Mouse (Mus musculus) lung, embryonic 16.5 days (tissue): Measurements from ENCODE around the gene BC005537. TPM values are rescaled to one million over a fixed set of nuclear protein-coding genes. Genes with fewer than 3 reads are reported as not detected.

Source experiments
- ATAC-seq: fragments of 200-750 bp; cut with Nextera tagmentation; 2 replicates; pipeline ENCODE4 v1.8.0; 2017; ENCODE audit warnings: low read depth, mild to moderate bottlenecking, moderate library complexity
- H3K27ac ChIP-seq: fragments of 300-500 bp; sonication (generic); 2 replicates; pipeline ENCODE4 v1.5.1; 2014; ENCODE audit warnings: mild to moderate bottlenecking, control low read depth, low read length
- H3K27me3 ChIP-seq: fragments of 300-500 bp; sonication (generic); 2 replicates; pipeline ENCODE4 v1.6.1; 2014; ENCODE audit warnings: low read depth, low read length, mixed read lengths; ENCODE audit not compliant: control insufficient read depth, insufficient read depth
- H3K36me3 ChIP-seq: fragments of 300-500 bp; sonication (generic); 2 replicates; pipeline ENCODE4 v1.6.1; 2014; ENCODE audit warnings: low read length; ENCODE audit not compliant: control insufficient read depth, insufficient read depth
- H3K4me1 ChIP-seq: fragments of 300-500 bp; sonication (generic); replicated peaks from 2 replicates; pipeline ENCODE4 v1.6.1; 2014; ENCODE audit warnings: low read length, mixed read lengths; ENCODE audit not compliant: control insufficient read depth, insufficient read depth
- H3K4me2 ChIP-seq: fragments of 300-500 bp; sonication (generic); 2 replicates; pipeline ENCODE4 v1.6.1; 2014; ENCODE audit warnings: low read depth, low read length, control low read depth
- H3K4me3 ChIP-seq: fragments of 300-500 bp; sonication (generic); 2 replicates; pipeline ENCODE4 v1.5.1; 2014; ENCODE audit warnings: mild to moderate bottlenecking, low read length, control low read depth
- H3K9ac ChIP-seq: fragments of 300-500 bp; sonication (generic); 2 replicates; pipeline ENCODE4 v1.6.1; 2014; ENCODE audit warnings: low read length, control low read depth
- H3K9me3 ChIP-seq: fragments of 300-500 bp; sonication (generic); 2 replicates; pipeline ENCODE4 v1.6.1; 2016; ENCODE audit warnings: low read length; ENCODE audit not compliant: control insufficient read depth
- WGBS: fragments of 180-500 bp; shearing (Covaris S2); extraction: QIAGEN DNeasy Blood & Tissue Kit; methylation state at CpG from one replicate; pipeline ENCODE4 v1.1.7; 2014; 5-methylcytosine and 5-hydroxymethylcytosine counted together
- polyA plus RNA-seq: library from polyadenylated mRNA; unstranded; fragments of >200 nt; fragmentation: Nextera tagmentation; extraction: Ambion mirVana; gene quantifications from 2 replicates; pipeline ENCODE4 v1.2.1, GENCODE M21; 2015

Gene BC005537
- polyA plus RNA-seq, 1 experiment from 2014 or later: 12.7 TPM

- H3K9ac ChIP-seq: no peak overlapping the region
- H3K4me1 ChIP-seq: no peaks in the 10 kb centered on the region; the same call in 1 of the 2 replicates
- H3K36me3 ChIP-seq: no peaks in the 10 kb centered on the region
- 66% methylated on average over 9 of the region's 9 CpGs for WGBS
- H3K4me3 ChIP-seq: no peak overlapping the region
- no peaks in the 10 kb centered on the region for H3K9me3 ChIP-seq
- no peak overlapping the region for H3K27ac ChIP-seq
- no peaks in the 10 kb centered on the region for H3K27me3 ChIP-seq
- ATAC-seq: no peak
- no peak overlapping the region for H3K4me2 ChIP-seq
These were observed 8.9 kb upstream of the BC005537 start for GRCm38 (mm10) chr13:24792411-24793045.

- no peak for ATAC-seq
- Histone ChIP-seq H3K4me2 (no peak overlapping the region), H3K9me3 (no peaks in the 10 kb centered on the region), H3K4me1 (no peaks in the 10 kb centered on the region; the same call in 1 of the 2 replicates), H3K27ac (no peak overlapping the region), H3K4me3 (no peak overlapping the region), H3K27me3 (no peaks in the 10 kb centered on the region), H3K36me3 (no peaks in the 10 kb centered on the region), H3K9ac (no peak overlapping the region)
- 95% methylated on average over 4 of the region's 4 CpGs for WGBS
These were observed 2.8 kb upstream of the BC005537 start for GRCm38 (mm10) chr13:24798686-24799085.

- 63% methylated on average over 5 of the region's 5 CpGs for WGBS
- Histone ChIP-seq H3K4me2 (peak overlapping the region; percentile 89), H3K4me3 (peak overlapping the region; percentile 93), H3K4me1 (peaks cover 3% of the 10 kb centered on the region; the same call in 1 of the 2 replicates), H3K9ac (peak overlapping the region; percentile 77), H3K9me3 (no peaks in the 10 kb centered on the region), H3K27me3 (no peaks in the 10 kb centered on the region), H3K27ac (no peak overlapping the region), H3K36me3 (no peaks in the 10 kb centered on the region)
- ATAC-seq: no peak
These were observed 2.1 kb upstream of the BC005537 start for GRCm38 (mm10) chr13:24799378-24799777.

GRCm38 (mm10) chr13:24799925-24800673, 1.4 kb upstream of the BC005537 start:
- Histone ChIP-seq H3K27ac (peak overlapping the region; percentile 91), H3K36me3 (peaks cover 3% of the 10 kb centered on the region; the same call in 1 of the 2 replicates), H3K4me3 (peak overlapping the region; percentile 93), H3K9ac (peak overlapping the region; percentile 77), H3K27me3 (no peaks in the 10 kb centered on the region), H3K9me3 (no peaks in the 10 kb centered on the region), H3K4me2 (peak overlapping the region; percentile 89), H3K4me1 (peaks cover 6% of the 10 kb centered on the region)
- under 1% methylated on average over 31 of the region's 31 CpGs for WGBS
- peak; percentile 23 for ATAC-seq

GRCm38 (mm10) chr13:24800674-24801307, 666 bp upstream of the BC005537 start:
- Histone ChIP-seq H3K27ac (peak overlapping the region; percentile 100), H3K4me1 (peaks cover 6% of the 10 kb centered on the region), H3K4me2 (peak overlapping the region; percentile 89), H3K9me3 (no peaks in the 10 kb centered on the region), H3K9ac (peak overlapping the region; percentile 99), H3K27me3 (no peaks in the 10 kb centered on the region), H3K36me3 (peaks cover 7% of the 10 kb centered on the region), H3K4me3 (peak overlapping the region; percentile 93)
- under 1% methylated on average over 42 of the region's 42 CpGs for WGBS
- ATAC-seq: peak; percentile 98

GRCm38 (mm10) chr13:24802131-24802691, 754 bp downstream of the BC005537 start:
- H3K36me3 ChIP-seq: peaks cover 10% of the 10 kb centered on the region
- H3K4me2 ChIP-seq: peak overlapping the region; percentile 69
- no peaks in the 10 kb centered on the region for H3K9me3 ChIP-seq
- under 1% methylated on average over 26 of the region's 26 CpGs for WGBS
- peak overlapping the region; percentile 100 for H3K27ac ChIP-seq
- H3K4me1 ChIP-seq: peaks cover 6% of the 10 kb centered on the region
- H3K27me3 ChIP-seq: no peaks in the 10 kb centered on the region
- peak overlapping the region; percentile 93 for H3K4me3 ChIP-seq
- peak overlapping the region; percentile 99 for H3K9ac ChIP-seq
- no peak for ATAC-seq

GRCm38 (mm10) chr13:24803196-24803595, 1.7 kb downstream of the BC005537 start:
- Histone ChIP-seq H3K36me3 (peaks cover 18% of the 10 kb centered on the region), H3K9me3 (no peaks in the 10 kb centered on the region), H3K4me1 (peaks cover 6% of the 10 kb centered on the region), H3K9ac (peak overlapping the region; percentile 44; the same call in 1 of the 2 replicates), H3K4me3 (peak overlapping the region; percentile 93), H3K4me2 (peak overlapping the region; percentile 69), H3K27me3 (no peaks in the 10 kb centered on the region), H3K27ac (no peak overlapping the region)
- WGBS: 7% methylated on average over 2 of the region's 2 CpGs
- no peak for ATAC-seq

- Histone ChIP-seq H3K4me1 (peaks cover 6% of the 10 kb centered on the region), H3K27ac (no peak overlapping the region), H3K4me3 (no peak overlapping the region), H3K36me3 (peaks cover 41% of the 10 kb centered on the region), H3K4me2 (no peak overlapping the region), H3K9me3 (no peaks in the 10 kb centered on the region), H3K9ac (no peak overlapping the region), H3K27me3 (no peaks in the 10 kb centered on the region)
- ATAC-seq: no peak
These were observed 4.6 kb downstream of the BC005537 start for GRCm38 (mm10) chr13:24806079-24806478.

- peaks cover 42% of the 10 kb centered on the region for H3K36me3 ChIP-seq
- no peaks in the 10 kb centered on the region for H3K4me1 ChIP-seq
- no peaks in the 10 kb centered on the region for H3K9me3 ChIP-seq
- no peaks in the 10 kb centered on the region for H3K27me3 ChIP-seq
- H3K9ac ChIP-seq: no peak overlapping the region
- 93% methylated on average over 2 of the region's 2 CpGs for WGBS
- no peak overlapping the region for H3K27ac ChIP-seq
- H3K4me2 ChIP-seq: no peak overlapping the region
- H3K4me3 ChIP-seq: no peak overlapping the region
- no peak for ATAC-seq
These were observed 11.1 kb downstream of the BC005537 start for GRCm38 (mm10) chr13:24812521-24812920.
